Mouse (Mus musculus) cerebellum, adult 9-11 months (tissue): ENCODE measurements around the gene Rnf169.

Experiments
- DNase-seq: peaks from one replicate; pipeline ENCODE4 v3.0.0; 2022

The Rnf169 gene

DNA sequence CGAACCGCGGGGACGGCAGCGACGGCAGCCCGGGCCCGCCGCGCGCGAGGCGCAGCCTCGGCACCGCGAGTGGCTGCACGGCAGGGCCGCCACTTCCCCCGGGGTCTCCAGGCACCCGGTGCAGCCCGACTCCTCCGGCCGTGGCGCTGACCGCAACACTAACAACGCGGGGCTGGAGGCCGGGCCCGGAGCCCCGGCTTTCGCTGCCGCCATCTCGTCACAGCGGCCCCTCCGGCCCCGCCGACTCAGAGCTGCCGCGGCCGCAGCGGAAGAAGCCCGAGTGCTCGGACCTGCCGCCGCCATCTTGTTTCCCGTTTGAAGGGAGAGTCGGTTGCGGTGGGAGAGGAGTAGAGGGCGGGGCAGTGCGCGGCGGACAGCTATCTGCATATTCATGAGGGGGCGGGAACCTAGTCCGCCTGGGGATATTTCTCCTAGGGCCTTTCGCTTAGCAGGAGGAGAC lies at the start of gene Rnf169:
Rnf169 (minus strand) TSS at position 317 of the 460 bp plus-strand sequence.
- peak; percentile 96 for DNase-seq

DNA sequence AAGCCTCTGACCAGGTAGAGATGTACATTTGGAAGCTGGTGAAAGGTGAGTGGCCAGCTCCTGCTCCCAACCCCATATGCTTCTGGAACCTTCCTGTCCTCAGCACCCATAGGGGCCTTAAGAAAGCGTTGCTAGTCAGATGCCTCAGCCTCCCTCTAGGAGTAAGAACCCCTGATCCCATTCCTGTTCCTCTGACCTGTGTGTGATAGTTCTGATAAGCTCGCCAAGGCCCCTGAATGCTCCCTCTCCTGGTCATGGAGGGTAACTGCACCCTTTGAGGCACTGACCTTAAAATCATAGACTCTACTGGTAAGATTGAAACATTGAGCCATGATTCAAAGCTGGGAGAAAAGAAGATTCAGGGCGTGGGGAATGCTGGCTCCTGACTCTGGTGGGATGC lies 49.1 kb upstream of the Rnf169 start:
- no peak for DNase-seq

DNA sequence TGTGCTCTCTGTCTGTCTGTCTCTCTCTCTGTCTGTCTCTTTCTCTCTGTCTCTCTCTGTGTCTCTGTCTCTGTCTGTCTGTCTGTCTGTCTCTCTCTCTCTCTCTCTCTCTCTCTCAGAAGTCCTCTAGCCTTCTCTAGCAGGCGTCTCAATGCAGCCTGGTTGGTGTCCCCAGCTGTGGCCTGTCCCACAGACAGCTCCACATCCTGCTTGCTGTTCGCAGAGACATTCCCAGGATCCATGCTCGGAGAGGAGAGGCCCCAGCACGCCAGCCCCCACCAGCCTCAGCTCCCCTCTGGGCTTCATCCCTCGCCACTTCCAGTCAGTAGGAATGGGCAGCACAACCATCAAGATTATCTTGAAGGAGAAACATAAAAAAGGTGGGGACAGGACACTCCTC lies 47.1 kb upstream of the Rnf169 start:
- no peak for DNase-seq

DNA sequence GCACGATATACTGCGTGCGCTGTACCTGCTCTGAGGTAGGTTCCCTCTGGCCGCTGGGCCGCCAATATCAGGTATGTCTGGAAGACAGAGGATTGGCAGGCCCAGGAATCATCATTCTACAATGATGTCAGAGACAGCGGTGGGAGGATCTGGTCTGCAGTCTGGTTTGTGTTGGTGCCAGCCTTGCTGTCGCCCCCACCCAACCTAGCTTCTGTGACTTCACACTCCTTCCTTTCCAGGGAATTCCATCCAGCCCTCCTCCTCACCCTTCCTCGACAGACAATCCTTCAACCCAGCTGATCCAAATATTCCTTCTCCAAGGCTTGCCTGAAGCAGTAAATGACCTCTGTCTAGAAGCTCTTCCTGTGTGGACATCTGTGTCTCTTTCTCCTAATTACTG lies 36.8 kb upstream of the Rnf169 start:
- DNase-seq, result no peak

DNA sequence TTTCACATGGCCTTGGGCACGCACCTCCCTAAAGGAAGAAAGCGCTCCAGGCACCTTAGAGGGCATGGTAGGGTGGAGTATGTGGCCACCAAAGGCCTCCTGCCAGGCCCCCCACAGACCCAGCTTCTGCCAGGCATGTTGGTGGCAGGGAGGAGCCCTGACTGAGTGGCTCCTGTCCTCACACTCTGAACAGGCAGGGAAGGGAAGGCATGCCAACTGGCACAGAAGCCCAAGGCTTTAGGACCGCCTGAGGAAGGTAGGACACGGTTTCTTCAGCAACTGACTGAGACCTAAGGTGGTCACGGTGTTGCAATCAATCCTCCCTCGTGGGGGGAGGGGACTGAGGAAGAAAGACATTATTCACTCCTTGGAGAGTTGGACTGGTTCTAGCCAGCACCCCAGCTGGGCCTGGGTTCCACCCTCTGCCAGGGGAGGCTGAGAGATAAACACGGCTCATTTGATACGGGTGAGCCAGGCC lies 33.9 kb upstream of the Rnf169 start:
- DNase-seq, result peak; percentile 85

DNA sequence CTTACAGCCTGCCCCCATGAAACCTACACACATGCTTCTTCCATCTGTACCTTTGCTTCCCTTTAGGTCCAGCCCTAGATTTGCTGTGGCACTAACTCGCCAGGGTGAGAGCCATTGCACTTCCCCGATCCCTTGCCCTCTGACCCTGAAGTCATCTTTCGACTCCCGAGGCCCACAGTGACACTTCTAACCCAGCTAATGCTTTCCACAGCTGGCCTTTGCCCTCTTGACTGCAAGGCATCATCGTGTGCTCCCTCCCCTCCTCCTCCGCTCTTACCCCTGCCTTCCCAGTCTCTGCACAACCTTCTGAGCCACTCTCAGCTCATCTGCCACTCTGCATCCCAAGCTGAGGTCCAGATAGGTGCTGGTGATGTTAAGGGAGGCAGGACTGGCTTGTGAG lies 32.3 kb upstream of the Rnf169 start:
- no peak for DNase-seq

DNA sequence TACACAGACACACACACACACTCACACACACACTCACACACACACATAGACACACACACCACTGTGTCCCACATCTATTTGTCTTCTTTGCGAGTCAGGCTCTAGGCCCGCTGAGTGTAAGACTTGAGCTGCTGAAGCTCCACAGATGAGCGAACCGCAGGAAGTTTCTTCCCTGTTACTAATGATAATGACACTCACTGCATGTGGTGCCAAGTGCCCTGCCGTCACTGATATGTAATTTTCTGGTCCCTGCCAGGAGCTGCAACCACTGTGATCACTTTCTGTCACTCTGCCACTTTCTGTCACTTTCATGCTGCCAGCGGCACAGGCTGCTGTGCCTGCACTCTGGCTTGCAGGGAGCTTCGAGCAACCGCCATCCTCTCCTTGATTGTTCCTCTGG lies 31.8 kb upstream of the Rnf169 start:
- no peak for DNase-seq

DNA sequence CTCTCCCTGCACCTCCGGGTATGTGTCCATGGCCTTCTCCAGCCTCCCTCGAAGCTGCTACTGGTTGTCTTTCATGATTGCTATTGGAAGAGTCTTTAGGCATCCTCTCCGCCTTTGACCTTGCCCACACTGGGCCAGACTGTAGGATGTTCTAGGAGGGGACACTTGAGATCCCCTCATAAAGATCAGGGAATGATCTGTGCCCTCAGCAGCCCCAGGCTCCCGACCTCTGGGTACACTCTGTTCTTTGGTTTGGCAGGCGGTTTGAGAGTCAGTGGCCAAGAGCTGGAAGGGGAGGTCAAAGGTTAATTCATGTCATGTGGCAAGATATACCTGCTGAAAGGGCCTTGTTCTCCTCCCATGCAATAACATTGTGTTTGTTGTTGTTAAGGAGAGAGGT lies 30.5 kb upstream of the Rnf169 start:
- DNase-seq, result no peak

DNA sequence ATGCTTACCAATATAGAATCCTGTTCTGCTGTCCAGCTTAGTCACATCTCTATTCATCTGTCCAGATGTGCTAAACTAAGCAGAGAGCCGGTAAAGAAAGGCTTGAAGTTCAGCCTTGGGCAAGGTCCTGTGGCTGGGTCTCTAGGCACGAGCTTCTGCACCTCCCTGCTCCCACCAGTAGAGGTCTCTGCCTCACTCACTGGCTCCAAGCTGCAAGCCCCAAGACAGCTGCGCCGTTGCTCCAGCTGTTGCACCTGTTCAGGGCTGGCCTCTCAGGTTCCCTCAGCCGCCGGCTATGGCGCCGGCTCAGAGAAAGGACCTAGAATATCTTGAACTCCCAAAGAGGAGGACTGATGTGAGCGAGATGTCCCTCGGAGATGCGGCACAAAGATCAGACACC lies 29.4 kb upstream of the Rnf169 start:
- peak; percentile 34 for DNase-seq

DNA sequence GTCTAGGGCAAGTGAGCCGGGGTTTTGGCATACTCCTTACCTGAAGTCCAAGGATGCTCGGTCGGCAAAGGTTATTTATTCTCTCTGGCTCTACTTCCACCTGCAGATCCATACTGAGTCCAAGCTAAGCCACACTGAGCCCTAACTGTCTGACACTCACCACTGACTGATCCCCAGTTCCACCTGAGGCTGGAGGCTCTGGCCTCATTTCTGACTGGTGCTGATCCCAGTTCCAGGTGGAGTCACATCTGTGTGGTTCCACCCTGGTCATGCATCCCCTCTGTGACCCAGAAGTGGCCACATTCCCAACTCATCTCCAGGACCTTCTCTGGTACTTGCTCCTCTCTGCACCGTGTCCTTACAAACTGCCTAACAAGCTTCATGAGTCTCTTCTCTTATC lies 28.5 kb upstream of the Rnf169 start:
- DNase-seq, result no peak

DNA sequence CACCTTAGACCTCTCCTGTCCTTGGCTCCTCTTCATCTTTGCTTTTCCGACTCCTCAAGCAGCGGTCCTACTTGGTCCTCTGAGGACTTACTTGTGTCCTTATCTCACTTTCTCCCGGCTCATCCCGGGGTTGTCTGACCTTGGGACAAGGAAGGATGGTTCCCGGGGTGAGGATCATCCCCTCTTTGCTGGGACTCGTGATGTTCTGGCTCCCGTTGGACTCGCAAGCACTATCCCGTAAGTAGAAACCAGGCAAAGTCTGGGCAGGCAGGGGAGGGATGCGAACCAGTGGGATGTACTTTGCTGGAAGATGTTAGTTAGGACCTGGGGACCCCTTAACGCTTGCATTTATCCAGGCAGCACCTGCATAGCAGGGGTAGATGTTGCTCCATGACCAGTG lies 26.2 kb upstream of the Rnf169 start:
- DNase-seq, result no peak

DNA sequence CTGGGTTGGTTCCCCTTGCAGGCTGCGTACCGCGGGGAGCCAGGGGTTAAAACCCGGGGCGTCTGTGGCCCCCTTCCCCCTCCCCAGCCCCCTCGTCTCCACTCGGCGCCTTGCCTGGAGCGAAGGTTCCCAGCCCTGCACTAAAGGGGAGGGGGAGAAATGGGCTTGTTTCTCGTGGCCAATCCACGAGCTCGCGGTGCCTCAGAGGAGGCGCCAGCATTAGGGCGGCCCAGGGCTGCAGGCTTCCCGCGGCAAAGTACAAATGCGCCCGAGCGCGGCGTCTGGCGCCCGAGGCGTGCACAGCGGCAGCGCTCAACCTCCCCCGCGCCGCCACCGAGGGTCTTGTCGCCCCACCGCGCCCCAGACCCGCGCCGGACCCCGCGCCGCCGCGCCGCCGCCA lies 25.5 kb upstream of the Rnf169 start, which contains the start of gene Chrdl2:
Chrdl2 (plus strand) TSS at position 383 of the 400 bp plus-strand sequence.
- no peak for DNase-seq

DNA sequence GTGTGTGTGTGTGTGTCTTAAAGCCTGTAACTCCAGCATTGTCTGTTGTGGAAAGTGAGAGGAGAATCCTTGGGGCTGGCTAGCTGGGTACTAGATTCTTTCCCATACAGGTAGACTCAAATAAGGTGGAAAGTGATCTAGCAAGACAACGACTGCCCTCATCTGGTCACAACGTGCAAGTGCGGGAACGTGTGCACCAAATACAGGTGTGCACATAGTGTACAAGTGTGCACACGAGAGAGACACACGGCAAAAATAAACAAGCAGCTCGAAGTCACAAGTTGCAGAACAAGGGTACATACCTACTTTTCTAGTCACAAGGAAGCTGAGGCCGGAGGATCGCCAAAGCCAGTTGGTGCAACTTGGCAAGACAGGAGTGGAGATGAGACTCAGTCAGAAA lies 23.5 kb upstream of the Rnf169 start:
- DNase-seq, result no peak

DNA sequence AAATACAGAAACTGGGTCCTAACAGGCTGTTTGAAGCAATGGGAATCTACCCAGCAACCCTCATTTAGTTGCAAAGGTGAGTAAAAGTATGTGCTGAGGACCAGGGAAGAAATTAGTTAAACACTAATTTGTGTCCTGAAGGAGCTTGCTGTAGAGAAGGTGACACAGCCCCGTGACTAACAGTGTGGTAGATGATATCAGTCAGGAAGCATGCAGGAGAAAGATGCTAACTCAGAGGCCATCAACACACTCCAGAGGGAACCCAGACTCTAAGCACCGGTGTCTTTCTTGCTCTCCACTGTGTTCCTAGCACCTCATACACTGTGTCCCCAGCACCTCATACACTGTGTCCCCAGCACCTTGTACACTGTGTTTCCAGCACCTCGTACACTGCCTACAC lies 18.4 kb upstream of the Rnf169 start:
- no peak for DNase-seq

DNA sequence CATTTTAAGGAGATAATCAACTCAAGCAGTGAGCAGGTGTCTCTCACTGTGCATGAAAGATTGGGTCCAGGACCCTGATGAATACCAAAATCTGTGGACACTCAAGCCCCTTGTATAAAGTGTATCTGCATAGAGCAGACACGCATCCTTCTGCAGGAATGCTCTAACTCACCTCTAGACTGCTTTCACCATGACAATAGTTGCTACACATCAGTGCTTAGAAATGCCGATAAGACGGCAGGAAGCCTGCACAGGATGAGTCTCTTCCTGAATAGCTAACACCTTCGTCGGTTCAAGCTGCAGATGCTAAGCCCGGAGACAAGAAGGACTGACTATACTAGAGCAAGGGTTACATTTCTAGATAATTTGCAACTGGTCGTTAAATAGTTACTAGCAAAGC lies 14.9 kb upstream of the Rnf169 start:
- no peak for DNase-seq

DNA sequence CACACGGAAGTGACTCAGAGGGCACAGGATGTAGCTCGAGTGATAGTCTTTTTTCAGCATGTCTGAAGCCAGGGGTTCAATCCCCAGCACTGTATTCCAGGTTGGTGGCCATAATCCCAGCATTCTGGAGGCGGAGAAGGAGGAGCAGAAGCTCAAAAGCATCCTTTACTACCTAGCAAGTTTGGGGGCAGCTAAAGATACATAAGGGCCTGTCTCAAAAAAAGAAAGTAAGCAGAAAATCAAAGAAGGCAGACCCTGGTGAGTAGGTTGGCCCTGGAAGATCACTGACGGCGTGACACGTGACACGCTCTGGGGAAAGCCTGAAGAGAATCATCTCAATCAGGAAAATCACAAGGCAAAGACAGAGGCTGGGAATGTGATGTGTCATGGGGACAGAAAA lies 12.9 kb upstream of the Rnf169 start:
- no peak for DNase-seq

DNA sequence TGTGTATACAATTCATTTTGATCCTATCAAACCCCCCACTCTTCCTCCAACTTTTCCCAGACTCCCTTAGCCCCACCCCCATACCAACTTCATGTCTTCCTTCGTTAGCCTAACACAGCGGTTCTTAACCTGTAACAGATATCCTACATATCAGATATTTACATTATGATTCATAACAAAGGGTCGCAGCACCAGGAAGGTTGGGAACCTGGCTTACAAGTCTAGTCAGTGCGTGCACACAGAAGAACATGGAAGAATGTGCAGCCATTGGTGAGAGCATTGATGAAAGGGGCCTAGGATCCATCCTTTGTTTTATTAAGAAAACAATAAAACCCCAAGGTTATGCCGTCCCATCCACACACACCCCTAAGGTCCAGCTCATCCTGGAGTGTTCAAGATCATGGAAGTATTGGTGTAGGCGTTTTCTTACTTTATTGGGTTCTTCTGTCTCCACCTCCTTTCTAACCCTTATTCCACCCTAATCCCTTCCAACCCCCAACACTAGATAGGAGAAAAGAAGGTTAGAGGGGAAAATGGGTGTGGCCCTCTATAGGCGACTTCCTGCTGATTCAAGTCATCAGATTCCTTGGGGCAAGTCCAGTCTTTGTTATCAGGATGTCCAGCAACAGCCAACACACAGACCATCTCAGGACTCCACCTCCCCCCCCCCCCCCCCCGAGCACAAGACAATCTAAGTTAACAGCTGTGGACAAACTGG lies 10.9 kb upstream of the Rnf169 start:
- DNase-seq, result no peak

DNA sequence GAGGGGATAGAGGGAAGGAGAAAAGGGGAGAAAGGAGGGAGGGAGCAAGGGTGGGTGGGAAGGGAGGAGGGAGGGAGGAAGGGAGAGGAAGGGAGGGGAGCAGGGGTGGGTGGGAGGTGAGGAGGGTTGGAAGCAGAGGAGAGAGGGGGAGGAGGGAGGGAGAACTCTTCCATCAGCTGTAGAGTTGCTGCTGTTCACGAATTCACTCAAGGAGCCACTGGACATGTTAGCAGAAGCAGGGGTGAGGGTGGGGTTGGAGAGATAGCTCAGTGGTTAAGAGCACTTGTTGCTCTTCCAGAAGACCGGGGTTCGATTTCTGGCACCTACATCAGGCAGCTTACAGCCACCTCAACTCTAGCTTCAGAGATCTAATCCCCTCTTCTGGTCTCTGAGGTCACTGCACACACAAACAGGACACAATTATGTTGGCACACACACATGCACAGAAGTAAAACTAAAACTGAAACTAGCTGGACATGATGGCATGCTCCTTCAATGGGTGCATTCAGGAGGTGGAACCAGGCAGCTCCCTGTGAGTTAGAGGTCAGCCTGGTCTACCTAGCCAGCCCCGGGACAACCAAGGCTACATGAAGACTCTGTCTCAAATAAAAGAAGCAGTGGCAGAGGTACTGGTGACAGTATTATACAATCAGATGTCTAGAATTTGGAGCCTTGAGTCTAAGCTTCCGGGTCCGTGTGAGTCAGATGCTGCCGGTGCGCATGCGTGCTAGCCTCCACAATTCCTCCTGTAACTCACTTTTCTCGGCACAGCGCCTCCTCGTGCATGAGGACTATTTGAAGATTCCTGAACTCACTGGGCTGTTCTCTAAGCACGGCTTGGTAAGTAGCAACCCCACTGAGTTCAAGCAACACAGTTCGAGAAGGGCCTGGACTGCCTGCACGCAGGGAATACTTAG lies 9.9 kb upstream of the Rnf169 start:
- no peak for DNase-seq

DNA sequence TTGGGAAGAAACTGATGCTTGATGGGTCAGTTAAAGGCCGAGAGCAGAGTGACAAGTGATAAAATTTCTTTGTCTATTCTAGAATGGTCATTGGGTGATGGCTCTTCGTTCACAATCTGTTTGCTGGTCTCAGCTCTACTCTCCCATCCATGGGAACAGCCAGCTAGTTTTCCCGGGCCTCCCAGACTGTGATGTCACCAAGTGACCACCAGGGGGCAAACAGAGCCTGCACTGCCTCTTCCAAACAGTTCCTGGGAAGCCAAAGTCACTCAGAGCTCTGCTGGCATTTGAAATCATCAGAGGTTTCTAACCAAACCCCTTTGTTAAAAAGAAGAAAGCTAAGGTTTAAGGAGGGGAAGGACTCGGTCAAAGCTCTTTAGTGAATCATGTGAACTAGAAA lies 8.5 kb upstream of the Rnf169 start:
- peak; percentile 70 for DNase-seq

DNA sequence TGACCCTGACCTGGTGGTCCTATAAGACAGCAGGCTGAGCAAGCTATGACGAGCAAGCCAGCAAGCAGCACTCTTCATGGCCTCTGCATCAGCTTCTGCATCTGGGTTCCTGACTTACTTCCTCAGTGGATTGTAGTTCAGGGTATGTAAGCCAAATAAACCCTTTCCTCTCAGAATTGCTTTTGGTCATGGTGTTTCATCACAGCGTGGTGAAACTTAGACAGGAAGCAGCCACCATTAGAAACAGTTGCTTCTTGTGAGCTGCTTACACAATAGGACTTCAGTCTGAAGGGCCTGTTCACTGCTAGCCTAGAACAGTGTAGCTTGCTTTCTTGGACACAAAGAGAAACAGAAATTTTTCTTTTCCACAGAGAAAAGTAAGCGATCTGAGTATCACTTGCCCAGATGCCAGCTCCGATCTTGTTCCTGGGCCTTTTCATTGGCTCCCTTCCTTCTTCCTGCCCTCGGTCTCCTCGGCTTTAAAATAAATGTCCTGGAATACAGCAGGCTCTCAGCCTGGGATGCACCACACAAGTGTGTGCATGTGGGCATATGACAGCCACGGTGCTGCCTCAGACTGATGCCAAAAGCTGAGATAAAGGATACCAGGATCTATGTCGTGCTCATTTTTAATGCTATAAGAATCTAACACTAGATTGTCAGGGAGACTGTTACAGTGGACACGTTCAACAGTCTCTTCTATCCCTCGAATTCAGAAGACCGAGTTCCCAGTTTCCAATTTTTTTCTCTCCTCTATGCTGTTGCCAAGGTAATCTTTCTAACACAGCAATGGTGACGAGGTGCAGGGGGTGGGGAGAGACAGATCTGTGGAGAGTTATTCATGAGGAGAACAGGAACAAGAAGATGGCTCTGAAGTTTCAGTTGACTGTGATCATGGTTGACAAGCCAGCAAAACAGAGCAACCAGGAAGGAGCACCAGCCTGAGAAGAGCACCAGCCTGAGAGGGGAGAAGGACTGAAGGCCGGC lies 2.3 kb upstream of the Rnf169 start:
- no peak for DNase-seq

DNA sequence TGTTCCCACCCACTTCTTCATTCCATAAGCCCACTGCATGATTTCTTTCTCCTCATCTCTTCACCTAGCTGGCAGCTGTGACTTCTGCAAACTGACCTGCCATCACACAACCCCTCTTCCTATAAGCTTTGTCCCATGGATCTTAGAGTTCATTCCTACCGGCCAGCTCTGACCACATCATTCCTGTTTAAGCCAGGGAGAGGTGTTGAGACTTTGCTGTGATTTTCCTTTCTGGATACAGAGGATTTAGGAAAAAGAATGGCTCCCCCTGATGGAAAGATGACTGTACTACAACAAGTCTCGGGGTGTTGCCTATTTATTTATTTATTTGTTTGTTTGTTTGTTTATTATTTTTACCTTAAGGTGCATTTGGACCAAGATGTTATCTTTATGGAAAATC lies 1.1 kb upstream of the Rnf169 start:
- peak; percentile 71 for DNase-seq

DNA sequence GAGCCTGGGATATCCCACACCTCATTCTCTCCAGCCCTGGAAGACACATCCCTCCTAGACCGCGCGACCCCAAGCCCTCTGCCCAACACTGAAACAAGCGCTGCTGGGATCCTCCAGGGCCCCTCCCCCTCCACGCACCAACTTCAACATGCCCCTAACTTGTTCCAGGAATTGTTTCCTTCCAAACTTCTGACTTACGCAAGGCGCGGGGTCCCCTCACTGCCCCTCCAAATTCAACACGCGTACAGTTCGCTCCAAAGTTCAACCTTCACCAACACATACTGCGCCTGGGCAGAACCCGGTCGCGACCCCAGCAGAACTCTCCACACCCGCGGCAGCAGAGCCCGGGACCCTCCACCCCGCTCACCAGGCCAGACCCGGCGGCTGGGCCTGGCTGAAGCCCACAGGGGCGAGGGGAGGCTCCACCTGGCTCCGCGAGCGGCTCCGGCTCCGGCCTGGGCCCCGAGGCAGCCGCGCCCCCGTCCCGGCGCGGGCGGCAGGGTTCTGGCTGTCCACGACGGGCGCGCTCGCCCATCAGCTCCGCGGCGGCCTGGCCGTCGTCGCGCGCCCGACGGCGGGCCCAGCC lies 609 bp downstream of the Rnf169 start:
- peak; percentile 59 for DNase-seq
